9 mouse cellular contexts compared by ENCODE assay signal in the genomic region with DNA sequence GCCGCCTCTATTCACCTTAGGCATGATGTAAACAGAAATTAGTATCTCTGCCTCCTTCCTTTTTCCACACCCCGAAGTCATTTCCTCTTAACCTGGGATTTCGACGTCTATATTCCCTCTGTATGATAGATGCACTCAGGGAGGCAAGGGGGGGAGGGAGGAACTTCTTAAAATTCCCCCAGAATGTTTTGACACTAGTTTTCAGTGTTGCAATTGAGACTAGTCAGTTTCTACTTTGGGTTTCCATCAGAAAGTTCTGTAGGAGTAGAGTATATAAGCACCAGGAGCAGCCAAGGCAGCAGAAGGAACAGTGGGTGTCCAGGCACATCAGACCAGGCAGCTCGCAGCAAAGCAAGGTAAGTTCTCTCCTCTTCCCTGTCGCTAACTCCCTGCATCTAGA. TPM values are rescaled to one million over a fixed set of nuclear protein-coding genes. Genes with fewer than 3 reads are reported as not detected.
DNase-seq lines count a peak whose midpoint lies in the region; ATAC-seq lines count a peak whose summit lies in the region.
"Had no signal": no experiment of that assay in that cellular context is flagged by ENCODE, and none has a peak within 500 bp of the region (broad histone marks: within the 10 kb centered on the region; RNA-seq: fewer than 3 reads in every experiment).

TSS of gene Il12b (plus strand) at position 301 of the 400 bp plus-strand sequence.

- H3K4me1 ChIP-seq in heart, embryonic 14.5 days (ENCODE audit: control insufficient read depth in 2 of 2, insufficient read depth in 2 of 2, low read length in 2 of 2), result peaks cover 11 to 26% of the 10 kb centered on the region in 2 experiments
- peaks cover 6% of the 10 kb centered on the region; the same call in 1 of the 2 replicates for H3K4me1 ChIP-seq in embryonic facial prominence, embryonic 10.5 days
- peaks cover 20% of the 10 kb centered on the region for H3K4me1 ChIP-seq in hindbrain, embryonic 13.5 days (replicated peaks)
- H3K4me1 ChIP-seq in midbrain, embryonic 12.5 days, result no peaks in the 10 kb centered on the region

- no peak within 1 kb of the TSS for H3K27ac ChIP-seq in heart, embryonic 14.5 days (replicated peaks in 1 of 2; ENCODE audit: control insufficient read depth in 1 of 2, insufficient read depth in 1 of 2, low read depth in 2 of 2, low read length in 2 of 2)
- peak within 1 kb of the TSS; percentile 72 for H3K27ac ChIP-seq in embryonic facial prominence, embryonic 10.5 days (replicated peaks)
- no peak within 1 kb of the TSS for H3K27ac ChIP-seq in hindbrain, embryonic 13.5 days
- H3K27ac ChIP-seq in midbrain, embryonic 12.5 days (replicated peaks), result no peak within 1 kb of the TSS

- peak within 1 kb of the TSS; percentile 30 to 45; a peak in 3 of 4 replicates for H3K4me3 ChIP-seq in heart, embryonic 14.5 days (ENCODE audit: control insufficient read depth in 1 of 2, insufficient read depth in 1 of 2, low read depth in 1 of 2, low read length in 2 of 2)
- H3K4me3 ChIP-seq in embryonic facial prominence, embryonic 10.5 days, result peak within 1 kb of the TSS; percentile 58
- peak within 1 kb of the TSS; percentile 39 for H3K4me3 ChIP-seq in hindbrain, embryonic 13.5 days
- H3K4me3 ChIP-seq in midbrain, embryonic 12.5 days, result peak within 1 kb of the TSS; percentile 38

- peak within 1 kb of the TSS; percentile 57 for H3K4me2 ChIP-seq in heart, embryonic 14.5 days (ENCODE audit: low read length)
- peak within 1 kb of the TSS; percentile 61 for H3K4me2 ChIP-seq in hindbrain, embryonic 13.5 days
- peak within 1 kb of the TSS; percentile 61 for H3K4me2 ChIP-seq in midbrain, embryonic 12.5 days (replicated peaks)

- H3K36me3 ChIP-seq in heart, embryonic 14.5 days (ENCODE audit: control insufficient read depth, insufficient read depth, low read length), result no peaks in the 10 kb centered on the region
- no peaks in the 10 kb centered on the region for H3K36me3 ChIP-seq in embryonic facial prominence, embryonic 10.5 days (replicated peaks)
- no peaks in the 10 kb centered on the region for H3K36me3 ChIP-seq in hindbrain, embryonic 13.5 days
- no peaks in the 10 kb centered on the region for H3K36me3 ChIP-seq in midbrain, embryonic 12.5 days

- no peak for DNase-seq in heart, postnatal 36 days
- no peak for DNase-seq in embryonic facial prominence, embryonic 10.5 days (ENCODE audit: low spot score)
- no peak for DNase-seq in cerebellum, postnatal 10 days
- DNase-seq in urinary bladder, adult 2 months (ENCODE audit: low spot score), result no peak

- H3K9ac ChIP-seq in heart, embryonic 14.5 days (ENCODE audit: low read length), result peak within 1 kb of the TSS; percentile 25; the same call in 1 of the 2 replicates
- H3K9ac ChIP-seq in hindbrain, embryonic 13.5 days, result peak within 1 kb of the TSS; percentile 63
- peak within 1 kb of the TSS; percentile 52 for H3K9ac ChIP-seq in midbrain, embryonic 12.5 days (replicated peaks)

- no peaks in the 10 kb centered on the region for H3K27me3 ChIP-seq in heart, embryonic 14.5 days (ENCODE audit: control insufficient read depth, insufficient read depth, low read length)
- peaks cover 4% of the 10 kb centered on the region; the same call in 1 of the 2 replicates for H3K27me3 ChIP-seq in embryonic facial prominence, embryonic 10.5 days (replicated peaks; ENCODE audit: low read depth, poor library complexity, severe bottlenecking)
- no peaks in the 10 kb centered on the region for H3K27me3 ChIP-seq in hindbrain, embryonic 13.5 days
- peaks cover 33% of the 10 kb centered on the region for H3K27me3 ChIP-seq in midbrain, embryonic 12.5 days

- ATAC-seq in heart, embryonic 14.5 days (ENCODE audit: insufficient number of reproducible peaks, insufficient read depth, low FRiP score, low read depth), result no peak
- no peak for ATAC-seq in hindbrain, embryonic 13.5 days (ENCODE audit: low FRiP score)
- ATAC-seq in midbrain, embryonic 12.5 days (ENCODE audit: low FRiP score, low read depth), result no peak
- no peak for ATAC-seq in monocyte, adult 5-6 weeks (replicated peaks; ENCODE audit: insufficient number of reproducible peaks, low FRiP score, low TSS enrichment, poor library complexity, severe bottlenecking)

- H3K9me3 ChIP-seq in heart, embryonic 14.5 days (ENCODE audit: control insufficient read depth, low read length), result no peaks in the 10 kb centered on the region
- no peaks in the 10 kb centered on the region for H3K9me3 ChIP-seq in embryonic facial prominence, embryonic 10.5 days
- H3K9me3 ChIP-seq in hindbrain, embryonic 13.5 days, result no peaks in the 10 kb centered on the region
- no peaks in the 10 kb centered on the region for H3K9me3 ChIP-seq in midbrain, embryonic 12.5 days

- intact Hi-C loops in heart, postnatal 36 days (cut with DNase I), result no loop called here

- WGBS in heart, embryonic 14.5 days, result 68% methylated on average over 6 of the region's 6 CpGs
- WGBS in embryonic facial prominence, embryonic 10.5 days, result 78% methylated on average over 6 of the region's 6 CpGs
- 78% methylated on average over 6 of the region's 6 CpGs for WGBS in hindbrain, embryonic 13.5 days
- WGBS in midbrain, embryonic 12.5 days, result 81% methylated on average over 6 of the region's 6 CpGs

RNA-seq across cellular contexts. Expression of gene Il12b, which starts in this region (rescaled TPM):
- polyA plus RNA-seq in heart, embryonic 14.5 days (2014; fragmentation: Nextera tagmentation; extraction: Ambion mirVana), result not detected in 2 replicates
- total RNA-seq in heart, postnatal 36 days (2021), result not detected
- polyA plus RNA-seq in embryonic facial prominence, embryonic 10.5 days (2016; fragmentation: Nextera tagmentation; extraction: Ambion mirVana), result not detected in 2 replicates
- 0.17 TPM in 1 of 2 replicates, not detected in the other for polyA plus RNA-seq in hindbrain, embryonic 13.5 days (2015; fragmentation: Nextera tagmentation; extraction: Ambion mirVana)
- not detected in 2 replicates for polyA plus RNA-seq in midbrain, embryonic 12.5 days (2016; fragmentation: Nextera tagmentation; extraction: Ambion mirVana)
- polyA plus RNA-seq in urinary bladder, adult 2 months (2012; rRNA removed), result 0.09 and 0.11 TPM in 2 replicates
- total RNA-seq in monocyte, adult 5-6 weeks (2017), result not detected in 3 replicates
- total RNA-seq: megakaryocyte-erythroid progenitor cell, adult 5-6 weeks had no signal
